Mouse (Mus musculus) R1 (cell line): Measurements from ENCODE around the gene Dock3.
"Not testable (repeated sequence)": the region's sequence is repeated elsewhere in the genome, so short reads cannot be mapped to it uniquely, and the experiment has no call there.

Experiments used
- DNase-seq: peaks from one replicate; pipeline ENCODE4 v3.0.0-alpha.2; 2018; ENCODE audit warnings: low read depth, low spot score

Dock3 gene

DNA sequence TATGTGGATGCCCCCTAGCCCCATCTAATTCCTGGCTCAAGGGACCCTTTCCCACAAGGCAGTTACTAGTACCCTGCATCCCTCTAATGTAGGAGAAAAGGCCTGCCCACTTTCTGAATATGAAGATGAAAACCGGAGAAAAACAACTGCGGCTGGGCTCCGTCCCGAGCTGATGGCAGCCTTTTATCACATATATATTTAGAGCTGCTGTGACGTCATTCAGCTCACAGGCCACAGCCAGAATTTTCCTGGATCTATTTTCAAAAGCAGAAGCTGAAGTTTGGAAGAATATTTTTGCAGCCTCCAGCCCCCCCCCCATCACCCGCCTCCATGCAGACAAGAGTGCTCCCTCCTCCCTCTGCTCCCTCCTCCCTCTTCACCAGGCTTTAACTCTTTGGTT lies 27.9 kb upstream of the Dock3 start:
- DNase-seq: no peak

DNA sequence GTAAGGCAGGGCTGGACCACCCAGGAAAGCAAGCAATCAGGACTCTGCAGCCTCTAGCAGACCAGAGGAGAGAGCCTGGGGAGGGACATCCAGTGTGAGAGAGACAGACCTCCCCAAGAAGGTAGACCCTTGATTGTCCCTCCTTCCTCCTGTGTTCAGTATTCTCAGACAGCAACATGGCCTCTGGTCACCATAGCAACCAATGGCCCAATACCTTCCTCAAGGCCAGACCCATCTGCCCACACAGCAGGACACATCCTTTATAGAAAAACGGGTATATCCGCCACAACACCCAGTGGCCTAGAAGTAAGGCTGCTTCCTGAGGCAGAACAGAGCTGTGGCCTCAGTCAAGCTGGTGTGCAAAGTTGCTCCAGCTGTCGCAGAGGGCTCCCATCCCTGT lies 23.9 kb upstream of the Dock3 start:
- peak; percentile 90 for DNase-seq

DNA sequence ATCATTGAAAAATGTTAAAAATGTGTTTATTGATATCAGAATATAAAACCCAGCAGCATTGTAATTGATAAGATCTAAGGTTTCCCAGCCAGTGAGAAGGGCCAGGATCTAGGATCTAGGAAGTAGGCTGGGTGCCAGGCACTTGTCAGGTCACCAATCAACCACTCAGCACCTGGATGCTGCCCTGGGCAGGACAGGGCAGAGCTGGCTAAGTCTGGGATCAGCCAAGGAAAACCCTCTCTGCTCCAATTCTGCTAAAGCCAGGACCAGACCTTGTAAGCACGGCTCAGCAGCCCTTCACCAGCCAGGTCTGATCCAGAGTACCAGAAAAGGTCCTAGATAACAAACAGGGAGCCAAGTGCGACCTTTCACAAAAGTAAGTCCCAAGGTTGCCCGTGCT lies 23.2 kb upstream of the Dock3 start:
- DNase-seq: no peak

DNA sequence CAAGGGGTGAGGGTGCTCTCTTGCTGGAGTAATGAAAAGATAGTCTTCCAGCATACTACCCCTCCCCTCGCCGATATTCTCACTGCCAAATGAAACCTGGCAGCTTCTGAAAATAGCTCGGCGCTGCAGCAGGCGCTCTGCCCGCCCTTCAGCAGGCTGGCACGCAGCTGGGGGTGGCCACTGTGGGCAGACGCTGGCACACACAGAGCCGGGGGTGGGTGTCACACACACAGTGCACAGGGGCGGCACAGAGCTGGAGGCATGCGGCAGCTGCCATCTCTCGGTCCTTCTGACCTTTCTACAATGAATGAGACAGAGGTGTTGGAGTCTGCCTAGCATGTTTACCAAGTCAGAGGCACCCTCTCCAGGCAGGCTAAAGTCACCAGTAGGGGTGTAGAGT lies 22.8 kb upstream of the Dock3 start:
- no peak for DNase-seq

DNA sequence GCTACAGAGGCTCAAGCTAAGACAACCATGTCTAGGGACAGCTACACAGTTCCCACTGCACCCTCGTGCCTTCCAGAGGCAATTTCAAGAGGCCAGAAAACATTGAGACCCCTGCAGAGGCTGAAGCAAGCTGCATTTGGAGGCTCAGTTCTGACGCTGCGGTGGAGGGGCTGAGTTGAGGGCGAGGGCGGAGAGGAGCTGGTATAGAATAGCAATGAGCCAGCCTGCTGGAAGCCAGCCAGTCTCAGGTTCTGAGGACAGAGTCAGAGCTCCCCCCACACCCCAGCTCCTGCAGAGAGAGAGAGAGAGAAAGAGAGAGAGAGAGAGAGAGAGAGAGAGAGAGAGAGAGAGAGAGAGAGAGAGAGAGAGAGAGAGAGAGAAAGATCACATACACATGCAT lies 20.5 kb upstream of the Dock3 start:
- no peak for DNase-seq

DNA sequence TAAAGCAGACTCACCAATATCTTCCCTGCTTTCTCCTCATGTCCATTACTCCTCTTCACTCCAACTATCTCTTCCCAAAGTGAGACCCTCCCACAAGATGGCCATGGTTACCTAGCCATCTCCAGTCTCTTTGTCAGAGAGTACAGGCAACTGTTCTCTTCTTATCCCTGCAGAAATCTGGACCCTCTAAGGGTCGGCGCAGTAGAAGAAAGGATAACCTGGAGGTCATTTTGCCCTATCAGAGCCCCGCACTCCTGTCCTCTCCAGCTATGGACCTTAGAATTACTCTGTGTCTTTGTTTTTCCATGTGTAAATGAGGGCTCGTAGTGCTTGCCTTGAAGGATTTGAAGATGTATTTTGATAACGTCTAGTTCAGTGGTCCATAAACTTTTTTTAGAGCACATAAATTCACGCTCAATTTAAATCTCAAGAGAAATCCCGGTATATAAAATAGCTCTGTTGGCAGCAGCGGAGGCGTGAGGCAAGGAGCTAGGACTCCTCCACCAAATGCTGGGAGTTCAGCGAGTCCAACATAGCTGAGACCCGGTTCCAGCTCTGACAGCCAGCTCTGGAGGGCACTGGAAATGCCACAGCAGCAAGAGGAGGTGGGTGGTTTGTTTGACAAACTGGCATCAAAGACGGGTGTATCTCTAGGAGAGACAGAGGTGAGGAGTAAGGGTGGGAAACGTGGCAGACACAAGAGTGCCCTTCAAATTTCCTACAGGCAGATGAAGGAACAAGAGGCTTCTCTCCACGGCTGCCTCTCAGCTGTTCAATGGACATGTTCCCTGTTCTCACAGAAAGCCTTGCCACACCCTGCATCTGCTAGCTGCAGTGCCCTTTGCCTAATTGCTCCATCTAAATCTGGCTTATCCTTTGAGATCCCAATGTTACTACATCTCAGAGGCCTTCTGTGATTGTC lies 19.0 kb upstream of the Dock3 start:
- no peak for DNase-seq

DNA sequence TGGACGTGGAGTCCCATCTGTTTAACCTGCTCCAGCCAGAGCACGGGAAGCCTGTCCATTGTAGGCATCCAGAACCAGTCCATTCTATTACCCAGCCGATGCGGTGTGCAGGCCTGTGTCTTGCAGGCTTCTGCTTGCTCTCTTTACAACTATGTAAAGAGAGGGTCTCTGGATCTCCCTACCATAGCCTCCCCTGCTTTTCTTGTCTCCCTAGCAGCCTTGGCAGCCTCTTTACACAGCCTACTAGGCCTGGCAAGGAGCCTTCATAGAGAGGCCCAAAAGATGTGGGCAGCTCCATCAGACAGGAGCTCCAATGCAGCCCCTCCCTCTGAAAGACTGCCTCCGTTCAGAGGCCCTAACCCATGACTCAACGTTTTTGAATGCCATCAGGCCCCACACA lies 17.4 kb upstream of the Dock3 start:
- no peak for DNase-seq

DNA sequence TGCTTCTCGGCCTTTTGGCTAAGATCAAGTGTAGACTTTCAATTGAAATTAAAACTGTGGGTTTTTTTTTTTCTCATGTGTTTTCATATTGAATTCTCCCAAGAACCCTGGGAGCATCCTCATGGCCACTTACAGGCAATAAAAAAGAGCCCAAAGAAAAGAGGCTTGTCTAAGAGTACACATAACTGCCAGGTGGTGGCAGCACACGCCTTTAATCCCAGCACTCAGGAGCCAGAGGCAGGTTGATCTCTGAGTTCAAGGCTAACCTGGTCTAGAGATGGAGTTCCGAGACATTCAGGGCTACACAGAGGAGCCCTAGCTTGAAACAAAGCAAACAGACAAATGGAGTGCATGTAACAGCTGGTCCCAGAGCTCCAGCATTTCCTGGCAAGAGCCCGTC lies 14.5 kb upstream of the Dock3 start:
- DNase-seq: peak; percentile 71

DNA sequence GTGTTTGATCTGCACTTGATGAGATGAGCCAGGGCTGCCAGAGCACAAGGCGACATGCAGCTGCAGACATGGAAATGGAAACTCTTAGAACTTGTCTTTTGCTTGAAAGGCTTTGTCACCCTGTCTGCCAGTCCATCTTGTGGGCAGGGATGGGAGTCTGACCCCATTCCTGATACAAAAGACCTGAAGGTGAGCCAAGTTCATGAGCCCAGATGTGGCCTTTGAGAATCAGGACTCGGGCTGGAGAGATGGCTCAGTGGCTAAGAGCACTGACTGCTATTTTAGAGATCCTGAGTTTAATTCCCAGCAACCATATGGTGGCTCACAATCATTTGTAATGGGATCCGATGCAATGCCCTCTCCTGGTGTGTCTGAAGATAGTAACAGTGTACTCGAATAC lies 13.6 kb upstream of the Dock3 start:
- no peak for DNase-seq

DNA sequence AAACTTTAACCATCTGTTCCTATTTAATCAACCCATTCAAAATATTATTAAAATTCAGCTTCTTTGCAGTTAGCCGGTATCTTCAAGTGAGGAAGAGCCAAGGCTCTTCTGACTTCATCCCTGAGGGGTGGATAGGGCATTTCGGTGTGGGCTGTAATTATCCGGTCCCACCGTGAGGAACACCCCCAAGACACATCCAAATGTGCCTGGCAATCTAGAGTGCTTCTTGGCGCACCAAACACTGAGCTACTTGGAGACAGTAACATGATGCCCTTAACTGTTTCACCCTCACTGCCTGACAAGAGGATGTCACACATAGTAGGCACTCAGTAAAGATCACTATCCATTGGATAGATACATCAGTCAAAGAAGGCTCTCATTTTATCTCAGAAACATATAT lies 4.4 kb upstream of the Dock3 start:
- no peak for DNase-seq

DNA sequence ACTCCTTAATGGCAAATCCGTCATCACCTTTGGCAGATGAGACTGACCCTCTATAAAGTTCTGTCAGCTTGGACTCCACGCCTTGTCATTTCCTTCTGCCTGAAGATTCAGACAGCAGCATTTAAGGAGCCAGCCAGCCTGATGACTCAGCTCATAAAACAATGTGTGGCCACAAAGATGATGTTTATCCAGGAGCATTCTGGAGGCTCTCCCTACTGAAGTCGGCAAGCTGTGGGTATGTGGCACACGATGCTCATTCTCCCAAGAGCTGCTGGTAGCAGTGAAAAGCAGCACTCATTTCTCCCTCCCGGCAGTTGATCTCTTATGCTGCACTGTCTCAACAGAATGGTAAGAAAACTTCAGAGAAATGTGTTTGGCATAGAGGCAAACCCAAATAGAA lies 3.6 kb upstream of the Dock3 start:
- no peak for DNase-seq

DNA sequence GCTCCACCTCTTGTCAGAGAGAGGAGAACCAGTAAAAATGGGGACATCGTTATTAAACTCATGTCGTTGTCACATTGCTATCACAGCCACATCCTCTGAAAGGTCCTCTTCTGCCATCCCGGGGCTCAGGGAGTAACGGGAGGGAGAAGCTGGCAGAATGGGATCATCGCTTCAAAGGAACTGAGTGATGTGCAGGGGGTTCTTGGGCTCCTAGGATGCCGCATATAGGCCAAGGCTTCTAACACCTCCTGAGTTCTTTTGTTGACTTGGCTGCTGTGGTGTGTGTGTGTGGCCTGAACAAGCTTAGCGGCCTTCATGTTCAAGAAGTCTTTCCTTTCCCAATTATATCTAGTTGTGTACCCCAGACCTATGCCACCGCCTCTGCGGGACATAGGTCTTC lies 431 bp upstream of the Dock3 start:
- no peak for DNase-seq

DNA sequence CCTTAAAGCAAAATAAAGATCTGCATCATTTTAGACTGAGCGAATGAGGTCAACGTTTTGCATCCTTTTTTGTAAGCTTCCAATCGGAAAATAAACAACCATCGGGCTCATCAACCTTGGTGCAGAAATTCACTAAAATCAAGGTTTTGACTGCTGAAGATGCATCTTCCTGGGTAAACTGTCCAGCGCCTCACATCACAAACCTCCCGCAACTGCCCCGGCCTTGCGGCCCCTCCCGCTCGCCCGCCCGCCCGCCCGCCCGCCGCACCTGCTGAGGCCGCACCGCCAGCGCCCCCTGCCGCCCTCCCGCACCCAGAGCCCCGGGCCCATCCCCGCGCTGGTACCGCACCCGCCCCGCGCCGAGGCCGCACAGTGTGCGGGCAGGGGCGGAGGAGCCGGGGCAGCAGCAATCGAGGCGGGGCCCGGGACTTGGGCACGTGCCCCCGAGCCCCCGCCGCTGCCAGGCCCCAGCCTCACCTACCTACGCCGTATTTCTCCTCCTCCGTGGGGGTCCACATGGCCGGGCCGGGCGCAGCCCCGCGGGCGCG lies 644 bp downstream of the Dock3 start:
- peak; percentile 40 for DNase-seq

DNA sequence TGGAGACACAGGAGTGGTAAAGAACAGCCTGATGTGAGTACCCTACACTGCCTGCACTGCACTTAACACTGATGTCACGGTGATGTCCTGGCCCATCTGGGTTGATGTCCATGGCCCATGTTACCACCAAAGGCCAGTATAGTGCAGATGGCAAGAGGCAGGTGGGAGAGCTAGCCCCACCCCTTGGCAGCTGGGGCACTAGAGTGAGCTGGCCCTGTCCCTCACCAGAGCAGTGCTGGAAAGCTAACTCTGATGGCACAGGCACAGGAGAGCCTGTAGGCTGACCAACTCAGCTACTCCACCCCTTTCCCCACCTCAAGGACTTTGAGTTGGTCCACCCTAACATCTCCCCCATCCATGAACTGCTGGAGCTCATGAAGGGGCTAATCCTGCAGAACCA lies 7.1 kb downstream of the Dock3 start:
- DNase-seq: no peak

DNA sequence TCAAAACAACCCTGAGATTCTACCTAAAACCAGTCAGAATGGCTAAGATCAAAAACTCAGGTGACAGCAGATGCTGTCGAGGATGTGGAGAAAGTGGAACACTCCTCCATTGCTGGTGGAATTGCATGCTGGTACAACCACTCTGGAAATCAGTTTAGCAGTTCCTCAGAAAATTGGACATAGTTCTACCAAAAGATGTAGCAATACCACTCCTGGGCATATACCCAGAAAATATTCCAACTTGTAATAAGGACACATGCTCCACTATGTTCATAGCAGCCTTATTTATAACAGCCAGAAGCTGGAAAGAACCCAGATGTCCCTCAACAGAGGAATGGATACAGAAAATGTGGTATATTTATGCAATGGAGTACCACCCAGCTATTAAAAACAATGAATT lies 56.9 kb downstream of the Dock3 start:
- not testable (repeated sequence) for DNase-seq

DNA sequence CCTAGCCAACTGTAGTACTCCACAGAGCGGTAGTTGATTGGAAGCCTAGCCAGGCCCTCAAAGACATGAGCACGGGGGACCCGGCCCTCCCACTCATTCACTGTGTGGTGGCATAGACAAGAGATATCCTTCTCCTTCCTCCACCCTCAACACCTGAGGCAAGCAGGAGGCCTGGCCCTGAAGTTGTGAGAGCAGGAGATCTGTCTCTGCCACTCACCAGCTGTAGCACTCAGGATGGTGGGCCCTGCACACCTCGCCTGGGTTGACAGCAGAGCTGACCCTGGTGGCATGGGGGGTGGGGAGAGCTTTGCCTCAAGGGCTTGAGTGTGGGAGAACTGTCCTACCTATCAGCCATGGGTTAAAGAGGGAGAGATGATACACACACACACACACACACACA lies 65.9 kb downstream of the Dock3 start:
- no peak for DNase-seq

DNA sequence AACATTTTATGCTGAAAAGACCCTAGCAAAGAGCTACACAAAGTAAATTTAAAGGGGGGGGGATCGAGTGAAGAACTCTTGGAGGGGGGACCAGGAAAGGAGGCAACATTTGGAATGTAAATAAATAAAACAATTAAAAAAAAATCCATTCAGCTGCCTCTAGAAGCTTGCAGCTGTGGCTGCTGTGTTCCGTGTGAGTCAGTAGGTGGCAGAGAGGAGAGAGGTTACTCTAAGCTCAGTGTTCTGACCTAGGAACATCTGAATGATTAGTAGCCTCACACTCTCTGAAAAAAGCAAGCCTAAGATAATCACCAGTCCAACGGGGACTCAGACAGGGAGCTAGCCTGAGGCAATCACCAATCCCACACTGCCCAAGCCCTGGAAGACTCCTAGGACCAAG lies 66.9 kb downstream of the Dock3 start:
- DNase-seq: peak; percentile 45

DNA sequence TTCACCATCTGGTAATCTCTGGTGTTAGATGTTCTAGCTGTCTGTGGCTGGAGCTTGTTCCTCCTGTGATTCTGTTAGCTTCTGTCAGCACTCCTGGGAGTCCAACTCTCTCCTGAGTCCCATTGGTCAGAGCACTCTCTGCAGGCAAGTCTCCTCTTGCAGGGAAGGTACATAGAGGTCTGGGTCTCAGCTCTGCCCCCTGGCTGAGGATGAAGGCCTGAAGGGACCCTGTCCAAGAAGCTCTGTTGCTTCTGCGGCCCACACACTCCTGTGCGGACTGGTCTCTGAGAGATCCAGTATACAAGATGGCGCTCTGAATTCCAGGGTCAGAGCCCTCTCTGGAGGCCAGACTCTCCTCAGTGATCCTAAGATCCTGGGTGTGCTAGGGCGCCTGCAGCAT lies 75.3 kb downstream of the Dock3 start:
- DNase-seq: peak; percentile 78

DNA sequence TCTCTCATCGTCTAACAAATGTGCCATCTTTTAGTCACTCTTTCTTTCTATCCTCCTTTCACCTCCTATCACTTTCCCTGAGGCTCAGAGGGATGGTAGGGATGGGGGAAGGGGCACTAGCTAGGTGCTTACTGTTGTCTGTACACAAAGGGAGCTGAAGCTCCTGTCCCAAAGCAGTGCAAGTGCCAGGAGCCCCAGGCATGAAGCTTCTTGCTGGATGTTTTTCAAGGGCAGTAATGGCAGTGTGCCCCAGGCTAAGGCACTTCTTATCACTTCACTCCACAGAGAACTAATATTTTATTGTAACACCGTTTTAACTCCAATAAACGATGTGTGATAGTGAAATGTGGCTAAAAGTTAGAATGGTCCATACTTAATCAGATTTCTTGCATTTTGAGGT lies 118.9 kb downstream of the Dock3 start:
- no peak for DNase-seq

DNA sequence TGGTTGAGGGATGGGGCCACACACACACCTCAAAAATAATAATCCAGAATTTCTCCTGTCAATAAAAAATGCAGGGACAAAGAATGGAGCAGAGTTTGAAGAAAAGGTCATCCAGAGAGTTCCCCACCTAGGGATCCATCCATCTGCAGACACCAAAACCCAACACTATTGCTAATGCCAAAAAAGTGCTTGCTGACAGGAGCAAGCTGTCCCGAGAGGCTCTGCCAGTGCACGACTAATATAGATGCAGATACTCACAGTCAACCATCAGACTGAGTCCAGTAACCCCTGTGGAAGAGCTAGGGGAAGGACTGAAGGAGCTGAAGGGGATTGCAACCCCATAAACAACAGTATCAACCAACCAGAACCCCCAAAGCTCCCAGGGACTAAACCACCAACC lies 119.7 kb downstream of the Dock3 start:
- no peak for DNase-seq

DNA sequence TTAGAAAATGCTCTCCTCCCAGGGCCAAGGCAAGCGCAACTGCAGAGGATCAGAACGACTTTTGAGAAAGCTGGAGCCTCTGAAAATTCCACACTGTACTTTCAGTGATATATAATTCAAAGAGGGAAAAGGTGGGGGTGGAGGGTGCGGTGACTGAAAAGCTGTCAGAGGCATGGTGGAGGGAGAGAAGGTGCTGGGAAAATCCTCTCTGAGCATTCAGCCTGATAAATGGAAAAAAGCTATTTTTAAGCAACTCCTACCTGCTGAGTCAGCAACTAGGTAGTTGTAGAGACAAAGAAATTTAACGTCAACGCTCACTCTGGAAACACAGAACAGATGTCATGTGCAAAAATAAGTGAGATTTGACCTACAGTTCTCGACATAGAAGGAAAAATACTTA lies 132.2 kb downstream of the Dock3 start:
- no peak for DNase-seq

DNA sequence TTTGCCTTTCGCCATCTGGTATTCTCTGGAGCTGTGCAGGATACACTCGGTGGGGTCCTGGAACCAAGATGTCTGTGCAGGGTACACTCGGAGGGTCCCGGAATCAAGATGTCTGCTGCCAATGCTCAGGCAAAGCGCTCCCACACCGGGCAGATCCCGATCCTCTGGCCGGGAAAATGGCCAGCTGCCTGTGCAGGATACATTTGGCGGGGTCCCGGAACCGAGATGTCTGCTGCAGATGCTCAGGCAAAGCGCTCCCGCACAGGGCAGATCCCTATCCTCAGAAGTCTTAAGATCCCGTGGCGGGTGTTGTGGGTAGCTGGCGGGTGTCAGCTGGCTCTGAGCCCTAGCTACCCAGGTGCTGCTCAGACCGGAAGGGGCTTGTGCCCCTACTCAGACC lies 142.3 kb downstream of the Dock3 start:
- not testable (repeated sequence) for DNase-seq

DNA sequence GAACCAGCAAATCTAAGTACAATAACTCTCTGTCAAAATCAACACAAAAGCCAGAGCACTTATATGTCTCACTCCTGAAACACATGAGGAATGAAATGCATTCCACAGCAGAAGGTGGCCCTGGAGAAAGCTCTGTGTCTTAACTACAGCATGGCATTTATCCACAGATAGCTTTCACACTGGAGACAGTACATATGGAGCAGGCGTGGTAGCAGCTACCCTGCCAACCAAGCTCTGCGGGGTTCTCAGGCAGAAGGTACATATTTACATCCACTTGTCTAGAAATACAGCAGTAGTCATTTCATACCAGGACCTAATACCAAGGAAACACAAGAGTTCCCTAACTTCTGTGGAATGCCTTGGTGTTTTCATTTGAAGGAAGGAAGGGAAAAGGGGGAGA lies 144.2 kb downstream of the Dock3 start:
- DNase-seq: no peak

DNA sequence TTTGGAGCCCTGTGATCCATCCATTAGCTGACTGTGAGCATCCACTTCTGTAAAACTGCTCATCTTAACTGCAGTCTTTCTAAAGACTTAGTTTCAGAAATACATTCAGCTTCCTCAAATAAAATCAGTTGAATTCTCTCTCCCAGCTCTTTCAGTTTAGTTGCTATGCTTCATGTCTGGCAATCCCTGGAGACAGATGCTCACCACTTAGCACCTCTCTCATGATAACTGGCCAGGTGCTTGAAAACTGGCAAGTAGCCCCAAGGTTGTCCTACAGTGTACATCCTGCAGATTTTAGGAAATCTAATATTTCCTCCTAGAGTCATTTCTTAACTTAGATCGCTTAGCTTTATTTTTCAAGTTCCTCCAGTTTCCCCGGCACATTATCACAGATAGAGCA lies 193.8 kb downstream of the Dock3 start:
- DNase-seq: no peak
